Mouse (Mus musculus): ENCODE measurements around the gene Gm6993. TPM values are rescaled to one million over a fixed set of nuclear protein-coding genes. Genes with fewer than 3 reads are reported as not detected.

Gene Gm6993
- polyA plus RNA-seq, 1 experiment from 2014 or later, result not detected

DNA sequence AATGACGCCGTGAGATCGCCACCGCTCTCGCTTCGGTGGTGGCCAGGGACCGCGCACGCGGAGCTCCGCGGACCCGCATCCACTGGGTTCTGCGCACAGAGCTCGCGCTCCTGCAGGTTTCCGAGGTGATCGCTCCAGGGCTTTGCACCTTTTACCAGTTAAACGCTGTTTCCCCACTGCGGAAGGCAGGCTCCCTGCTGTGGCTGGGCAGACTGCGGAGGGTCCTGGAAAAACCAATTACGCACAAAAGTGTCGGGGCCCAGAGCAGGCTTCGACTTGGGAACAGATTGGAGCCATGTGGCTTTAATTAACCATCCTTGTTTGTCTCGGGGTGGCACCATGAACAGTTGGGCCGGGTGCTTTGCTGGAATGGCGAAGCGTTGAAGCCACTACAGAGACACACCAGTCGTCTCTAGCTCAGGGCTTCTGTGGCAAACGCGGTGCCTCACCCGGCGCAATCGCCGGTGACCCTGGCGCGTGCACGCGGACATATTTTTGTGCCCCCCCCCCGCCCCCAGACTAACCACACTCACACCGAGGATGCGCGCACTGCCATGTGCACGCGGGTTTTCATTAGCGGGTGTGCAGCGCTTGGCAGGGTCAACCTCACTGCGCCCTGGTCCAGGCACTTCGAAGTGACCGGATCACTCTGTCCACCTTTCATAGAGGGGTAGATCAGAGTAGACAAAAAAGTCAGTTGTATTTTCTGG lies 25.3 kb downstream of the Gm6993 start:
- peaks cover 56% of the 10 kb centered on the region for H3K4me1 ChIP-seq (ENCODE audit: control insufficient read depth, insufficient read depth, low read length)
- under 1% methylated on average over 49 of the region's 50 CpGs for WGBS
- H3K4me3 ChIP-seq (ENCODE audit: low read length), result peak overlapping the region; percentile 72
- ATAC-seq (ENCODE audit: low FRiP score, low TSS enrichment), result no peak; the same call in 1 of the 2 replicates
- peaks cover 34% of the 10 kb centered on the region for H3K36me3 ChIP-seq (ENCODE audit: control insufficient read depth, insufficient read depth, low read length)
- H3K4me2 ChIP-seq (replicated peaks; ENCODE audit: low read depth, low read length), result peak overlapping the region; percentile 82
- H3K27ac ChIP-seq (ENCODE audit: low read depth, low read length), result peak overlapping the region; percentile 87
- H3K9me3 ChIP-seq (ENCODE audit: control insufficient read depth, low read length), result no peaks in the 10 kb centered on the region
- H3K9ac ChIP-seq (ENCODE audit: low read depth, low read length), result peak overlapping the region; percentile 81
- H3K27me3 ChIP-seq (ENCODE audit: control insufficient read depth, insufficient read depth, low read length), result no peaks in the 10 kb centered on the region

DNA sequence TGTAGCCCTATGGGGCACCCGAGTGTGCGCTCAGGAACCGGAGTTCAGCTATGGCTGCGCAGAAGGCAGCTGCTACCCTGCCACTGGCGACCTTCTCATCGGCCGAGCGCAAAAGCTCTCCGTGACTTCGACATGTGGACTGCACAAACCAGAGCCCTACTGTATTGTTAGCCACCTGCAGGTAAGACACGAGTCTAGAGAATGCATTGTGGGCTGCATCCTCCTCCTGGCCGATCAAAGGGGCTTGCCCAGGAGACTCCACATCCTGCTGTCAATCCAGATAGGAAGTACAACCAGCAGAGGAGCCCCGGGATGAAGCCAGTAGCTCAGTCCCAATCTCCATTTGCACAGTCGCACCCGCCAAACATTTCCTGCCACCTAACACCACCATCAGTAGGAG lies 26.1 kb downstream of the Gm6993 start:
- Histone ChIP-seq H3K4me1 (ENCODE audit: control insufficient read depth, insufficient read depth, low read length) (peaks cover 64% of the 10 kb centered on the region), H3K27me3 (ENCODE audit: control insufficient read depth, insufficient read depth, low read length) (no peaks in the 10 kb centered on the region), H3K9ac (ENCODE audit: low read depth, low read length) (peak overlapping the region; percentile 81), H3K27ac (ENCODE audit: low read depth, low read length) (peak overlapping the region; percentile 87), H3K4me2 (replicated peaks; ENCODE audit: low read depth, low read length) (peak overlapping the region; percentile 82), H3K4me3 (ENCODE audit: low read length) (peak overlapping the region; percentile 72), H3K9me3 (ENCODE audit: control insufficient read depth, low read length) (no peaks in the 10 kb centered on the region), H3K36me3 (ENCODE audit: control insufficient read depth, insufficient read depth, low read length) (peaks cover 37% of the 10 kb centered on the region)
- 2% methylated on average over 15 of the region's 15 CpGs for WGBS
- ATAC-seq (ENCODE audit: low FRiP score, low TSS enrichment), result no peak

DNA sequence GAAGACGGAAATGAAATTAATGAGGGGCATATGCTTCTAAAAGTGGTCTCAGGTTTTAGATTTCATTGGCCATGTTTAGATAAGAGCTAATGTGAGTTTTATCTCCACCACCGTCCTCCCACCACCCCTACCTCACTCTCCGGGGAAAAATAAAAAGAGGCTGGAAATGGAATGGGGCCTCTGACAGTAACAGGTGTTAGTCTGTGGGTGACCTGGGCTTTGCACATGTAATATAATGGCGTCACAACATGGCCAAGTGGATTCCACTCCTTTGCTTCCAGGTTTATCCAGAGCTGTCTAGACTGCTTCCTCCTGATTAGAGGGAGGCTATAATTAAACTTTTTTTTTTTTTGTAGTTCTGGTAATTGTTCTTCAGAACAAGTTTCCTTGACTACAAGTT lies 26.8 kb downstream of the Gm6993 start:
- Histone ChIP-seq H3K27me3 (ENCODE audit: control insufficient read depth, insufficient read depth, low read length) (no peaks in the 10 kb centered on the region), H3K9me3 (ENCODE audit: control insufficient read depth, low read length) (no peaks in the 10 kb centered on the region), H3K27ac (ENCODE audit: low read depth, low read length) (peak overlapping the region; percentile 87; the same call in 1 of the 2 replicates), H3K4me2 (replicated peaks; ENCODE audit: low read depth, low read length) (peak overlapping the region; percentile 82), H3K9ac (ENCODE audit: low read depth, low read length) (peak overlapping the region; percentile 81; the same call in 1 of the 2 replicates), H3K4me3 (ENCODE audit: low read length) (peak overlapping the region; percentile 72), H3K36me3 (ENCODE audit: control insufficient read depth, insufficient read depth, low read length) (peaks cover 42% of the 10 kb centered on the region), H3K4me1 (ENCODE audit: control insufficient read depth, insufficient read depth, low read length) (peaks cover 66% of the 10 kb centered on the region)
- 8% methylated on average over 4 of the region's 4 CpGs for WGBS
- no peak for ATAC-seq (ENCODE audit: low FRiP score, low TSS enrichment)

DNA sequence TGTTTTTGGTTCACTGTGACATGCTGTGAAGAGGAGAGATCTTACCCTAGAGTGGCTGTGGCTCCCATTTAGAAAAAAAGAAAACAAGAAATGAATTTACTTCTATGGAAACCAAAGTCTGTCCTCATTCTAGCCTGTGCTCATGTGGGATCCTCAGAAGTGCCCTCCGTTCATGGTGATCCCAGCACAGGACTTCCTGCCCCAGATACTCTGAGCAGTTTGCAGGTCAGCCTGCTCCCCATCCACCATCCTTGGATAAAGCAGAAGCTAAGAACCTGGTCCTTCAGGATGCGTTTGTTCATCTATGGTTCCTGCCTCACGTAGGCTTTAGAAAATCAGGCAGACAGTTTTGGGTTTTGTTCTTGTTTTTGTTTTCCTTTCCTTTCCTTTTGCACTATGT lies 27.7 kb downstream of the Gm6993 start:
- H3K9me3 ChIP-seq (ENCODE audit: control insufficient read depth, low read length), result no peaks in the 10 kb centered on the region
- H3K36me3 ChIP-seq (ENCODE audit: control insufficient read depth, insufficient read depth, low read length), result peaks cover 52% of the 10 kb centered on the region
- no peak overlapping the region; the same call in 1 of the 2 replicates for H3K27ac ChIP-seq (ENCODE audit: low read depth, low read length)
- peak overlapping the region; percentile 82 for H3K4me2 ChIP-seq (replicated peaks; ENCODE audit: low read depth, low read length)
- ATAC-seq (ENCODE audit: low FRiP score, low TSS enrichment), result no peak
- WGBS, result 48% methylated on average over 3 of the region's 3 CpGs
- no peaks in the 10 kb centered on the region for H3K27me3 ChIP-seq (ENCODE audit: control insufficient read depth, insufficient read depth, low read length)
- H3K9ac ChIP-seq (ENCODE audit: low read depth, low read length), result peak overlapping the region; percentile 4; the same call in 1 of the 2 replicates
- peaks cover 57% of the 10 kb centered on the region for H3K4me1 ChIP-seq (ENCODE audit: control insufficient read depth, insufficient read depth, low read length)
- peak overlapping the region; percentile 72; the same call in 1 of the 2 replicates for H3K4me3 ChIP-seq (ENCODE audit: low read length)

DNA sequence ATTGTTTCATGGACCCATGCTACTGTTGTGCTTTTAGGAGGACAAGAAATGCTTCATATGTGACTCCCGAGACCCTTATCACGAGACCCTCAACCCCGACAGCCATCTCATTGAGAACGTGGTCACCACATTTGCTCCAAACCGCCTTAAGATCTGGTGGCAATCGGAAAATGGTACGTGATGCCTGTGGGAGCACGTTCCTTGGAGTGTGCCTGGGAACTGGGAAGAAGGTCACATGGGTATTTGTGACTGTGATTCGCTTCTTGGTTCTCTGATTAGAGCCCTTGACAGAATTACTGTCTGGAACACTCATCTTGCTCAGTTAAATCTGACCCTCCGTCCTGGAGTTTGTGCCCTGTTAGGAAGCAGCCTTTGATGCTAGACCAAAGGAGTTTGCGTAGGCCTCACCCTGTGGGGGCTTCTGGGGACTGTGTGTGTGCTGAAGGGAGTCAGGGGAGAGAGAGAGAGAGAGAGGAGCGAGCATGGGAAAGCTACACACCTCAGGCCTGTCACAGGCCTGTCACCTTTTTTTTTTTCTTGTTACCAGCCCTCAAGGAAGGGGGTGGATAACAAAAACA lies 28.5 kb downstream of the Gm6993 start:
- peak overlapping the region; percentile 82 for H3K4me2 ChIP-seq (replicated peaks; ENCODE audit: low read depth, low read length)
- peak; percentile 81 for ATAC-seq (ENCODE audit: low FRiP score, low TSS enrichment)
- no peaks in the 10 kb centered on the region for H3K9me3 ChIP-seq (ENCODE audit: control insufficient read depth, low read length)
- peaks cover 60% of the 10 kb centered on the region for H3K36me3 ChIP-seq (ENCODE audit: control insufficient read depth, insufficient read depth, low read length)
- no peaks in the 10 kb centered on the region for H3K27me3 ChIP-seq (ENCODE audit: control insufficient read depth, insufficient read depth, low read length)
- 26% methylated on average over 12 of the region's 12 CpGs for WGBS
- H3K4me3 ChIP-seq (ENCODE audit: low read length), result peak overlapping the region; percentile 17; the same call in 1 of the 2 replicates
- H3K9ac ChIP-seq (ENCODE audit: low read depth, low read length), result peak overlapping the region; percentile 12; the same call in 1 of the 2 replicates
- peak overlapping the region; percentile 47; the same call in 1 of the 2 replicates for H3K27ac ChIP-seq (ENCODE audit: low read depth, low read length)
- H3K4me1 ChIP-seq (ENCODE audit: control insufficient read depth, insufficient read depth, low read length), result peaks cover 57% of the 10 kb centered on the region

DNA sequence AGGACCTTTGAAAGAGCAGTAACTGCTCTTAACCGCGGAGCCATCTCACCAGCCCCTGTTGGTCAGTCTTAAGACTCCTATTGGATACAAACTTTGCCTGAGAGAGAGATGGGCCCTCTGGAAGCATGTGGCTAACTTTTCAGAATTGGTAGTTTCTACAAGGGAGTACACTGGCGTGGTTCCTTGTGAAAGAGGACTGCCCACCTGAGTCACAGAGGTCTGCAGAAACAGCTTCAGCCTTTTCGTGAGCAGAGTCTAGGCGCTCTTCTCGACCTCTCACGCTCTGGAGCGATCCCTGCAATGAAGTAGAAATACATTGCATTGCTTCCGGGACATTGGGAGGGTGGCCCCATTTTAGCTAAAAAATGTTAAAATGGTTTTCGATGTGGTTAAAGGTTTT lies 29.8 kb downstream of the Gm6993 start:
- Histone ChIP-seq H3K27ac (ENCODE audit: low read depth, low read length) (peak overlapping the region; percentile 90), H3K4me3 (ENCODE audit: low read length) (peak overlapping the region; percentile 7; the same call in 1 of the 2 replicates), H3K27me3 (ENCODE audit: control insufficient read depth, insufficient read depth, low read length) (no peaks in the 10 kb centered on the region), H3K36me3 (ENCODE audit: control insufficient read depth, insufficient read depth, low read length) (peaks cover 72% of the 10 kb centered on the region), H3K4me1 (ENCODE audit: control insufficient read depth, insufficient read depth, low read length) (peaks cover 59% of the 10 kb centered on the region), H3K4me2 (replicated peaks; ENCODE audit: low read depth, low read length) (no peak overlapping the region; the same call in 1 of the 2 replicates), H3K9ac (ENCODE audit: low read depth, low read length) (no peak overlapping the region), H3K9me3 (ENCODE audit: control insufficient read depth, low read length) (no peaks in the 10 kb centered on the region)
- 89% methylated on average over 10 of the region's 10 CpGs for WGBS
- ATAC-seq (ENCODE audit: low FRiP score, low TSS enrichment), result no peak

DNA sequence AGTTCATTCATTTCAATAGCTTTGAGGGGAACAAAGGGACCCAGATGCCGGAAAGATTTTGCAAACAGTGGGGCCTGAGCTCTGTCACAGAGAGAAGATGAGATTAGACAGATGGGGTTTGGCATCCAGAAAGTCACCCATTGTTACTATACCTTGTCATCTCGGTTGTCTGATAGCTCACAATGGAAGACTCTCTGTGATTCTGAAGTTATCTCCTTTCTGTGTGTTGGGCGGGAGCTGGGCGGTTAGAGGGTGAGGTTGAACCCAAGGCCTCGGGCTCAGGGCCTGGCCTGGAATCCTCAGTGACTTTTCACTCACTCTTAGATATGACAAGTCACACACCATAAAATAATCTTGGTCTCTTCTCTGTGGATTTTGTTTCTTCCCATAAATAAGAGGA lies 30.2 kb downstream of the Gm6993 start:
- Histone ChIP-seq H3K4me3 (ENCODE audit: low read length) (peak overlapping the region; percentile 7; the same call in 1 of the 2 replicates), H3K9ac (ENCODE audit: low read depth, low read length) (no peak overlapping the region; the same call in 1 of the 2 replicates), H3K27me3 (ENCODE audit: control insufficient read depth, insufficient read depth, low read length) (no peaks in the 10 kb centered on the region), H3K27ac (ENCODE audit: low read depth, low read length) (peak overlapping the region; percentile 90), H3K4me2 (replicated peaks; ENCODE audit: low read depth, low read length) (peak overlapping the region; percentile 28), H3K9me3 (ENCODE audit: control insufficient read depth, low read length) (no peaks in the 10 kb centered on the region), H3K36me3 (ENCODE audit: control insufficient read depth, insufficient read depth, low read length) (peaks cover 76% of the 10 kb centered on the region), H3K4me1 (ENCODE audit: control insufficient read depth, insufficient read depth, low read length) (peaks cover 59% of the 10 kb centered on the region)
- 63% methylated on average over 5 of the region's 5 CpGs for WGBS
- ATAC-seq (ENCODE audit: low FRiP score, low TSS enrichment), result no peak

DNA sequence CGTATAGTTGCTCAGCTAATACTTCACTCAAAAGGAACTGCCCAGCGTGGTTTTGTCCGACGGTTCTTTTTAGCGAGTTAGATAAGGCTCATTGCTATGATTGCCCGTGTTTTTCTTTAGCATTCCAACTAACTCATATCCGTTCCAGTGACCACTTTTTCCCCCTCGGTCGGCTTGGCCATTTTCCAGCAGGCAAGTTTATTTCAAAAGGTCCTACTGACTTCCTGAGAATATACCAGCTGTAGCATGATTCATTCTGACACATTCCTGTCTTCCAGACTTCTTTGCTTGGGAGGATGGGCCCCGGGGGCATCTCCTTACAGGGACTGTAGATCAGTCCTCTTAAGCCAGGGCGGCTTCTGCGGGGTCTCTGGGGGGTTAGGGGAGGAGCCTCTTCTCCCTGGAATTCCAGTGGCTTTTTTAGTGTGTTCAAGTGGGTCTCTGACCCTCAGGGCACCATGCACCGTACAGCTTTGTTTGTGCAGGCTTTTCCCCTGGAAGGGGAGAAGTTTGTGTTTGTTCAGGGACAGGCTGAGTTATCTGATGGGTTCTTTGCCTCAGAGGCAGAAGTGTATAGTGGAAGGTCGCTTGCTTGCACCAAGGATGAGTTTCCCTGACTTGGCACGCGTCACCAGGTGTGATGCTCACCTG lies 30.9 kb downstream of the Gm6993 start:
- 12% methylated on average over 16 of the region's 16 CpGs for WGBS
- H3K4me3 ChIP-seq (ENCODE audit: low read length), result peak overlapping the region; percentile 15
- H3K9ac ChIP-seq (ENCODE audit: low read depth, low read length), result no peak overlapping the region
- no peaks in the 10 kb centered on the region for H3K9me3 ChIP-seq (ENCODE audit: control insufficient read depth, low read length)
- peak overlapping the region; percentile 90 for H3K27ac ChIP-seq (ENCODE audit: low read depth, low read length)
- H3K4me2 ChIP-seq (replicated peaks; ENCODE audit: low read depth, low read length), result peak overlapping the region; percentile 30
- ATAC-seq (ENCODE audit: low FRiP score, low TSS enrichment), result peak; percentile 61
- H3K36me3 ChIP-seq (ENCODE audit: control insufficient read depth, insufficient read depth, low read length), result peaks cover 83% of the 10 kb centered on the region
- H3K27me3 ChIP-seq (ENCODE audit: control insufficient read depth, insufficient read depth, low read length), result no peaks in the 10 kb centered on the region
- peaks cover 59% of the 10 kb centered on the region for H3K4me1 ChIP-seq (ENCODE audit: control insufficient read depth, insufficient read depth, low read length)
